Mouse (Mus musculus): Measurements from ENCODE around the gene Dars2. TPM values are rescaled to one million over a fixed set of nuclear protein-coding genes. Genes with fewer than 3 reads are reported as not detected.

Gene Dars2
- polyA plus RNA-seq, 1 experiment = 6.3 TPM

- H3K36me3 ChIP-seq (ENCODE audit: control insufficient read depth, insufficient read depth, low read length) = no peaks in the 10 kb centered on the region
- peak overlapping the region; percentile 94 for H3K4me3 ChIP-seq (ENCODE audit: control insufficient read depth, low read depth, low read length)
Measured at GRCm38 (mm10) chr1:161071272-161071620, 788 bp upstream of the Dars2 start.

DNA sequence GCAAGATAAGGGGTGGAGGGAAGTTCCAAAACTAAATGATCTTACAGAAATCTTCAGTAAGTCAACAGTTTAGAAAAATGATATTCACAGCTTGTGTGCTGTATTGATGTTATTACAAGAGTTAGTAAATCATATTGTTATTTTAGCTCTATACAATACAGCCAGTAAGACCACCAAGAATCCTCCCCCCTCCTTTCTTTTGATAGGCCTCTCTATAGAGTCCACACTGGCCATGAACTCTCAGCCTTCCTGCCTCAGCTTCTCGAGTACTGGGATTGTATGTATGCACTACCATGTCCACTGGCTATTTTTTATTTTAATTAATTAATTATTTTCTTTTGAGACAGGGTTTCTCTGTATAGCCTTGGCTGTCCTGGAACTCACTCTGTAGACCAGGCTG lies 7.1 kb downstream of the Dars2 start:
- H3K4me1 ChIP-seq (ENCODE audit: control insufficient read depth, insufficient read depth, low read length) = no peaks in the 10 kb centered on the region
- no peaks in the 10 kb centered on the region for H3K27me3 ChIP-seq (ENCODE audit: control insufficient read depth, insufficient read depth, low read length)
- H3K36me3 ChIP-seq (ENCODE audit: control insufficient read depth, insufficient read depth, low read length) = no peaks in the 10 kb centered on the region
- no peak for TF ChIP-seq POLR2A (IDR thresholded peaks at IDR 0.05; ENCODE audit: control insufficient read depth, low read depth, low read length)
- no peak for TF ChIP-seq CTCF (IDR thresholded peaks at IDR 0.05; ENCODE audit: control insufficient read depth, insufficient read depth, insufficient replicate concordance, low read depth, low read length)
- no peak overlapping the region for H3K4me3 ChIP-seq (ENCODE audit: control insufficient read depth, low read depth, low read length)
- H3K27ac ChIP-seq (ENCODE audit: control insufficient read depth, insufficient read depth, low read depth, low read length) = no peak overlapping the region

More at GRCm38 (mm10) chr1:161071272-161071620, 788 bp upstream of the Dars2 start:
- H3K27ac ChIP-seq (ENCODE audit: control insufficient read depth, insufficient read depth, low read depth, low read length) = peak overlapping the region; percentile 80
- no peaks in the 10 kb centered on the region for H3K27me3 ChIP-seq (ENCODE audit: control insufficient read depth, insufficient read depth, low read length)
- TF ChIP-seq CTCF (IDR thresholded peaks at IDR 0.05; ENCODE audit: control insufficient read depth, insufficient read depth, insufficient replicate concordance, low read depth, low read length) (no peak), POLR2A (IDR thresholded peaks at IDR 0.05; ENCODE audit: control insufficient read depth, low read depth, low read length) (no peak)
- H3K4me1 ChIP-seq (ENCODE audit: control insufficient read depth, insufficient read depth, low read length) = no peaks in the 10 kb centered on the region; the same call in none of the 2 replicates

DNA sequence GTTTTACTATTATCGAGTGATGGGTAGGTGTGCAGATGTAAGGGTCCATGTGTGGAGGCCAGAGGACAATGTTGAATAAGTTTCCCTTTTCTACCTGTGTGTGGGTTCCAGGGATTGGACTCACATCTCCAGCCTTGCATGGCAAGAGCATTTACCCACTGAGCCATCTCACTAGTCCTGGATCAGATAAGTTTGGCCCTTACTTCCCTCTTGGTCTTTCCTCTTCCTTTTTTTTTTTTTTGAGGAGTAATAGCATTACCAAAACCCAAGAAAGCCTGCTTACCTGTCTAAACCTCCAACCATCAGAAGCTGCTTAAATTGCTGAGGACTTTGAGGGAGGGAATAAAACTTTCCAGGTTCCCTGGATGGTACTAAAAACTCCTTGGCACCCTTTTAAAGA lies 13.3 kb downstream of the Dars2 start:
- no peak overlapping the region for H3K27ac ChIP-seq (ENCODE audit: control insufficient read depth, insufficient read depth, low read depth, low read length)
- TF ChIP-seq CTCF (IDR thresholded peaks at IDR 0.05; ENCODE audit: control insufficient read depth, insufficient read depth, insufficient replicate concordance, low read depth, low read length) = no peak
- no peak for TF ChIP-seq POLR2A (IDR thresholded peaks at IDR 0.05; ENCODE audit: control insufficient read depth, low read depth, low read length)
- no peaks in the 10 kb centered on the region for H3K36me3 ChIP-seq (ENCODE audit: control insufficient read depth, insufficient read depth, low read length)

GRCm38 (mm10) chr1:161046972-161047371 lies 23.5 kb downstream of the Dars2 start:
- H3K36me3 ChIP-seq (ENCODE audit: control insufficient read depth, insufficient read depth, low read length) = no peaks in the 10 kb centered on the region; the same call in 1 of the 2 replicates

More for the DNA sequence above, 13.3 kb downstream of the Dars2 start:
- H3K4me1 ChIP-seq (ENCODE audit: control insufficient read depth, insufficient read depth, low read length) = no peaks in the 10 kb centered on the region
- no peaks in the 10 kb centered on the region for H3K27me3 ChIP-seq (ENCODE audit: control insufficient read depth, insufficient read depth, low read length)
- no peak overlapping the region for H3K4me3 ChIP-seq (ENCODE audit: control insufficient read depth, low read depth, low read length)

GRCm38 (mm10) chr1:161041261-161042020 lies 29.0 kb downstream of the Dars2 start:
- Histone ChIP-seq H3K27me3 (ENCODE audit: control insufficient read depth, insufficient read depth, low read length) (no peaks in the 10 kb centered on the region), H3K4me1 (ENCODE audit: control insufficient read depth, insufficient read depth, low read length) (no peaks in the 10 kb centered on the region), H3K4me3 (ENCODE audit: control insufficient read depth, low read depth, low read length) (no peak overlapping the region), H3K27ac (ENCODE audit: control insufficient read depth, insufficient read depth, low read depth, low read length) (no peak overlapping the region), H3K36me3 (ENCODE audit: control insufficient read depth, insufficient read depth, low read length) (no peaks in the 10 kb centered on the region; the same call in none of the 2 replicates)
- TF ChIP-seq POLR2A (IDR thresholded peaks at IDR 0.05; ENCODE audit: control insufficient read depth, low read depth, low read length) = no peak
- TF ChIP-seq CTCF (IDR thresholded peaks at IDR 0.05; ENCODE audit: control insufficient read depth, insufficient read depth, insufficient replicate concordance, low read depth, low read length) = no peak

More at GRCm38 (mm10) chr1:161046972-161047371, 23.5 kb downstream of the Dars2 start:
- Histone ChIP-seq H3K27ac (ENCODE audit: control insufficient read depth, insufficient read depth, low read depth, low read length) (no peak overlapping the region), H3K27me3 (ENCODE audit: control insufficient read depth, insufficient read depth, low read length) (no peaks in the 10 kb centered on the region), H3K4me1 (ENCODE audit: control insufficient read depth, insufficient read depth, low read length) (no peaks in the 10 kb centered on the region), H3K4me3 (ENCODE audit: control insufficient read depth, low read depth, low read length) (no peak overlapping the region)
- TF ChIP-seq POLR2A (IDR thresholded peaks at IDR 0.05; ENCODE audit: control insufficient read depth, low read depth, low read length) = no peak
- TF ChIP-seq CTCF (IDR thresholded peaks at IDR 0.05; ENCODE audit: control insufficient read depth, insufficient read depth, insufficient replicate concordance, low read depth, low read length) = no peak

GRCm38 (mm10) chr1:161040855-161041254 lies 29.6 kb downstream of the Dars2 start:
- no peaks in the 10 kb centered on the region for H3K27me3 ChIP-seq (ENCODE audit: control insufficient read depth, insufficient read depth, low read length)
- no peak for TF ChIP-seq CTCF (IDR thresholded peaks at IDR 0.05; ENCODE audit: control insufficient read depth, insufficient read depth, insufficient replicate concordance, low read depth, low read length)
- no peak for TF ChIP-seq POLR2A (IDR thresholded peaks at IDR 0.05; ENCODE audit: control insufficient read depth, low read depth, low read length)
- H3K4me3 ChIP-seq (ENCODE audit: control insufficient read depth, low read depth, low read length) = no peak overlapping the region
- no peak overlapping the region for H3K27ac ChIP-seq (ENCODE audit: control insufficient read depth, insufficient read depth, low read depth, low read length)
- H3K4me1 ChIP-seq (ENCODE audit: control insufficient read depth, insufficient read depth, low read length) = no peaks in the 10 kb centered on the region
- H3K36me3 ChIP-seq (ENCODE audit: control insufficient read depth, insufficient read depth, low read length) = no peaks in the 10 kb centered on the region; the same call in none of the 2 replicates

DNA sequence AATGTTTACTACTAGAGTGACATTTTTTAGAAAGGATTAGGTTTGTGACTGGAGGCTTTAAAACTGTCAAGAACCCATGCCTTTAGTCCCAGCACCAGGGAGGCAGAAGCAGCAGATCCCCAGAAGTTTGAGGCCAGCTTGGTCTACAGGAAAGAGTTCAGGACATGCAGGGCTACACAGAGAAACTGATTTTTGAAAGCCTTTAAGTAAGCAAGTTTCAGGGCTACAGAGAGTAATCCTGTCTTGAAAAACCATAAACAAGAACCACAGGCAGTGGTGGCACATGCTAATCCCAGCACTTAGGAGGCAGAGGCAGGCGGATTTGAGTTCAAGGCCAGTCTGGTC lies 30.1 kb downstream of the Dars2 start:
- no peak for TF ChIP-seq POLR2A (IDR thresholded peaks at IDR 0.05; ENCODE audit: control insufficient read depth, low read depth, low read length)
- no peak for TF ChIP-seq CTCF (IDR thresholded peaks at IDR 0.05; ENCODE audit: control insufficient read depth, insufficient read depth, insufficient replicate concordance, low read depth, low read length)
- no peaks in the 10 kb centered on the region; the same call in none of the 2 replicates for H3K36me3 ChIP-seq (ENCODE audit: control insufficient read depth, insufficient read depth, low read length)
- H3K4me3 ChIP-seq (ENCODE audit: control insufficient read depth, low read depth, low read length) = no peak overlapping the region
- H3K4me1 ChIP-seq (ENCODE audit: control insufficient read depth, insufficient read depth, low read length) = no peaks in the 10 kb centered on the region
- no peaks in the 10 kb centered on the region for H3K27me3 ChIP-seq (ENCODE audit: control insufficient read depth, insufficient read depth, low read length)
- H3K27ac ChIP-seq (ENCODE audit: control insufficient read depth, insufficient read depth, low read depth, low read length) = no peak overlapping the region

All from testis, adult 2 months (tissue).